Mouse (Mus musculus): Measurements from ENCODE around the gene Ess2. TPM values are rescaled to one million over a fixed set of nuclear protein-coding genes. Genes with fewer than 3 reads are reported as not detected.
"Not testable (repeated sequence)": the region's sequence is repeated elsewhere in the genome, so short reads cannot be mapped to it uniquely, and the experiment has no call there.

Ess2 gene
- polyA plus RNA-seq (2016; fragmentation: Nextera tagmentation; extraction: Ambion mirVana), result 39.7 and 39.9 TPM in 2 replicates

- Histone ChIP-seq H3K27ac (peak within 1 kb of the TSS; percentile 94), H3K27me3 (ENCODE audit: insufficient read depth, poor library complexity, severe bottlenecking) (peaks cover 45% of the 10 kb centered on the region), H3K4me1 (peaks cover 21% of the 10 kb centered on the region), H3K4me3 (peak within 1 kb of the TSS; percentile 85), H3K36me3 (peaks cover 34% of the 10 kb centered on the region), H3K9me3 (no peaks in the 10 kb centered on the region)
- under 1% methylated on average over 35 of the region's 35 CpGs for WGBS
- peak; percentile 96 for DNase-seq (ENCODE audit: low spot score)
Observed at GRCm38 (mm10) chr16:17911052-17911595, at the start of gene Ess2. TSS of gene Ess2 (minus strand) at chr16:17911348.

GRCm38 (mm10) chr16:17956052-17956638 is 45.0 kb upstream of the Ess2 start:
- not testable (repeated sequence) for H3K27ac ChIP-seq, H3K9me3 ChIP-seq

GRCm38 (mm10) chr16:17951618-17952017 is 40.5 kb upstream of the Ess2 start:
- WGBS, result 82% methylated on average over 4 of the region's 4 CpGs
- Histone ChIP-seq H3K4me1 (no peaks in the 10 kb centered on the region), H3K27ac (no peak overlapping the region), H3K27me3 (ENCODE audit: insufficient read depth, poor library complexity, severe bottlenecking) (no peaks in the 10 kb centered on the region), H3K9me3 (no peaks in the 10 kb centered on the region), H3K4me3 (no peak overlapping the region), H3K36me3 (no peaks in the 10 kb centered on the region)
- DNase-seq (ENCODE audit: low spot score), result no peak

More at GRCm38 (mm10) chr16:17956052-17956638, 45.0 kb upstream of the Ess2 start:
- not testable (repeated sequence) for H3K36me3 ChIP-seq; H3K4me1 ChIP-seq; H3K4me3 ChIP-seq; DNase-seq (ENCODE audit: low spot score); H3K27me3 ChIP-seq (ENCODE audit: insufficient read depth, poor library complexity, severe bottlenecking)
- WGBS, result 93% methylated on average over 17 of the region's 17 CpGs

GRCm38 (mm10) chr16:17950068-17950467 is 38.9 kb upstream of the Ess2 start:
- DNase-seq (ENCODE audit: low spot score), result no peak
- WGBS, result 78% methylated on average over 4 of the region's 4 CpGs
- Histone ChIP-seq H3K27me3 (ENCODE audit: insufficient read depth, poor library complexity, severe bottlenecking) (peaks cover 1% of the 10 kb centered on the region; the same call in 1 of the 2 replicates), H3K4me1 (no peaks in the 10 kb centered on the region), H3K4me3 (no peak overlapping the region), H3K36me3 (no peaks in the 10 kb centered on the region), H3K9me3 (no peaks in the 10 kb centered on the region), H3K27ac (no peak overlapping the region)

- H3K36me3 ChIP-seq, result no peaks in the 10 kb centered on the region
- no peak overlapping the region for H3K27ac ChIP-seq
- peaks cover 4% of the 10 kb centered on the region; the same call in 1 of the 2 replicates for H3K27me3 ChIP-seq (ENCODE audit: insufficient read depth, poor library complexity, severe bottlenecking)
- 40% methylated on average over 2 of the region's 2 CpGs for WGBS
- no peaks in the 10 kb centered on the region for H3K9me3 ChIP-seq
- DNase-seq (ENCODE audit: low spot score), result no peak
- H3K4me1 ChIP-seq, result no peaks in the 10 kb centered on the region
- no peak overlapping the region for H3K4me3 ChIP-seq
Observed at GRCm38 (mm10) chr16:17949421-17949877, 38.3 kb upstream of the Ess2 start.

GRCm38 (mm10) chr16:17945081-17945831 is 34.1 kb upstream of the Ess2 start:
- DNase-seq (ENCODE audit: low spot score), result no peak
- Histone ChIP-seq H3K4me1 (no peaks in the 10 kb centered on the region), H3K4me3 (no peak overlapping the region), H3K27ac (no peak overlapping the region), H3K36me3 (no peaks in the 10 kb centered on the region), H3K9me3 (no peaks in the 10 kb centered on the region), H3K27me3 (ENCODE audit: insufficient read depth, poor library complexity, severe bottlenecking) (peaks cover 4% of the 10 kb centered on the region; the same call in 1 of the 2 replicates)
- 54% methylated on average over 7 of the region's 7 CpGs for WGBS

- Histone ChIP-seq H3K4me3 (no peak overlapping the region), H3K27ac (no peak overlapping the region), H3K36me3 (no peaks in the 10 kb centered on the region), H3K27me3 (ENCODE audit: insufficient read depth, poor library complexity, severe bottlenecking) (peaks cover 4% of the 10 kb centered on the region; the same call in 1 of the 2 replicates), H3K4me1 (no peaks in the 10 kb centered on the region; the same call in 1 of the 2 replicates), H3K9me3 (no peaks in the 10 kb centered on the region)
- 59% methylated on average over 8 of the region's 8 CpGs for WGBS
- DNase-seq (ENCODE audit: low spot score), result no peak
Observed at GRCm38 (mm10) chr16:17943466-17943865, 32.3 kb upstream of the Ess2 start.

GRCm38 (mm10) chr16:17939255-17939751 is 28.2 kb upstream of the Ess2 start:
- Histone ChIP-seq H3K27ac (no peak overlapping the region; the same call in 1 of the 2 replicates), H3K9me3 (no peaks in the 10 kb centered on the region), H3K36me3 (no peaks in the 10 kb centered on the region), H3K4me3 (no peak overlapping the region), H3K4me1 (peaks cover 9% of the 10 kb centered on the region), H3K27me3 (ENCODE audit: insufficient read depth, poor library complexity, severe bottlenecking) (peaks cover 26% of the 10 kb centered on the region)
- no peak for DNase-seq (ENCODE audit: low spot score)
- 50% methylated on average over 9 of the region's 9 CpGs for WGBS

GRCm38 (mm10) chr16:17938821-17939220 is 27.7 kb upstream of the Ess2 start:
- Histone ChIP-seq H3K27ac (no peak overlapping the region; the same call in 1 of the 2 replicates), H3K9me3 (no peaks in the 10 kb centered on the region), H3K4me3 (no peak overlapping the region), H3K36me3 (no peaks in the 10 kb centered on the region), H3K4me1 (peaks cover 9% of the 10 kb centered on the region), H3K27me3 (ENCODE audit: insufficient read depth, poor library complexity, severe bottlenecking) (peaks cover 26% of the 10 kb centered on the region)
- 10% methylated on average over 7 of the region's 7 CpGs for WGBS
- peak; percentile 87 for DNase-seq (ENCODE audit: low spot score)

GRCm38 (mm10) chr16:17938187-17938586 is 27.0 kb upstream of the Ess2 start:
- Histone ChIP-seq H3K36me3 (no peaks in the 10 kb centered on the region), H3K27me3 (ENCODE audit: insufficient read depth, poor library complexity, severe bottlenecking) (peaks cover 26% of the 10 kb centered on the region), H3K9me3 (no peaks in the 10 kb centered on the region), H3K4me1 (peaks cover 13% of the 10 kb centered on the region), H3K4me3 (no peak overlapping the region), H3K27ac (no peak overlapping the region)
- no peak for DNase-seq (ENCODE audit: low spot score)
- WGBS, result 50% methylated on average over 7 of the region's 7 CpGs

- H3K36me3 ChIP-seq, result no peaks in the 10 kb centered on the region
- H3K4me3 ChIP-seq, result no peak overlapping the region
- DNase-seq (ENCODE audit: low spot score), result no peak
- no peak overlapping the region for H3K27ac ChIP-seq
- WGBS, result 75% methylated on average over 10 of the region's 10 CpGs
- H3K4me1 ChIP-seq, result peaks cover 13% of the 10 kb centered on the region
- H3K9me3 ChIP-seq, result no peaks in the 10 kb centered on the region
- peaks cover 26% of the 10 kb centered on the region for H3K27me3 ChIP-seq (ENCODE audit: insufficient read depth, poor library complexity, severe bottlenecking)
Observed at GRCm38 (mm10) chr16:17936776-17937175, 25.6 kb upstream of the Ess2 start.

GRCm38 (mm10) chr16:17934445-17934910 is 23.3 kb upstream of the Ess2 start:
- H3K36me3 ChIP-seq, result no peaks in the 10 kb centered on the region
- H3K27ac ChIP-seq, result no peak overlapping the region
- H3K4me1 ChIP-seq, result peaks cover 13% of the 10 kb centered on the region
- no peak overlapping the region for H3K4me3 ChIP-seq
- WGBS, result 74% methylated on average over 3 of the region's 3 CpGs
- H3K9me3 ChIP-seq, result no peaks in the 10 kb centered on the region
- DNase-seq (ENCODE audit: low spot score), result no peak
- peaks cover 26% of the 10 kb centered on the region for H3K27me3 ChIP-seq (ENCODE audit: insufficient read depth, poor library complexity, severe bottlenecking)

Measured in heart, embryonic 10.5 days (tissue).